Mouse (Mus musculus) olfactory bulb, adult 2 months (tissue): ENCODE measurements at regions not wholly inside any gene's neighbourhood (a gene's known extent, or its start where the extent isn't known, plus 50 kb on each side); places are given as distances from the start of the nearest gene placed in this dataset.

Source experiments
- H3K27ac ChIP-seq: fragments of 200-500 bp; 2 replicates; pipeline ENCODE4 v1.5.1; 2012; ENCODE audit warnings: low read depth, low read length; ENCODE audit not compliant: insufficient read depth
- H3K4me1 ChIP-seq: fragments of 200-500 bp; 2 replicates; pipeline ENCODE4 v1.6.1; 2012; ENCODE audit warnings: low read length; ENCODE audit not compliant: control insufficient read depth, insufficient read depth
- H3K4me3 ChIP-seq: fragments of 200-500 bp; 2 replicates; pipeline ENCODE4 v1.5.1; 2012; ENCODE audit warnings: mild to moderate bottlenecking, low read depth, low read length, moderate library complexity; ENCODE audit not compliant: insufficient read depth
- CTCF ChIP-seq: fragments of 200-500 bp; IDR thresholded peaks from 2 replicates; pipeline ENCODE4 v1.5.1; 2012; ENCODE audit warnings: low read depth, mild to moderate bottlenecking, low read length, moderate library complexity; ENCODE audit not compliant: insufficient read depth
- POLR2A ChIP-seq: fragments of 200-500 bp; IDR thresholded peaks from 2 replicates; pipeline ENCODE4 v1.6.1; 2012; ENCODE audit warnings: mild to moderate bottlenecking, low read depth, low read length, moderate library complexity; ENCODE audit not compliant: insufficient read depth
- WGBS: fragments of 180-500 bp; shearing (Covaris S2); methylation state at CpG from one replicate; pipeline ENCODE4 v1.1.7; 2018; 5-methylcytosine and 5-hydroxymethylcytosine counted together

DNA sequence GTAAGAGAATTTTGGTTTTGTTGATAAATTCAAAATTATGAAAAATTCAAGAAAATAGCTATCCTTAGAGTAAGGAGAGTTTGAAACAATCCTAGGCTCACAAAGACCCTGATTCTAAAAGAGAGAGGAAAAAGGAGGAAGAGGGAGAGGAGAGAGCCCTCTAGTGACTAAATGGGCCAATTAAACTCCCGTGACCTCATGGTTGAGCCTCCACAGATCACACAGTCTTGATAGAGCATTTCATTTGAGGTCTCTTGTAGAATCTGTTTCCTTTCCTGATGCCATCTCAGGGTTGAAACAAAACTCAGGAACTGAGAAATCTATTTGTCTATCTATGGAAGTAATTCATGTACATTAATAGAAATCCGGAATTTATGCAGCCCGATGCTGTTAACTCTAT, 258.8 kb downstream of the Foxa2 start:
- Histone ChIP-seq H3K27ac (no peak overlapping the region), H3K4me1 (no peaks in the 10 kb centered on the region), H3K4me3 (no peak overlapping the region)
- TF ChIP-seq CTCF (no peak), POLR2A (no peak)
- WGBS = 78% methylated on average over 3 of the region's 3 CpGs

DNA sequence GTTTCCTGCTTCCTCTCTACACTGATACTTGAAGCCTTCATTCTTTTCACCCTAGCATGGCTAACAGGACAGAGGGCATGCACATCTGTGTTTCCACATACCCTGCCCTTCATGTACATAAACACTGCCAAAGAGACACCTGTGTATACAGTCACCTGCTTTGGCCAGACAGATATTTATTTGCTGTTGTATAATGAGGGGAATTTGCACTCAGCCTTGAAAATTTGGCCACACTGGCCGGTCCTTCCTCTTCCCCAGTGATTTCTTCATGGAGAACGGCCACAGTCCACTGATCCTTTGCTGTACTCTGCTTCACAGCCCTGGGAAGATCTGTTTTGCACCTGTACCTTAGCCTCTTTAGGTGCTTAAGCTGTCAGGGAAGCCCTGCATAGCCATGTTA, 264.3 kb downstream of the Foxa2 start:
- TF ChIP-seq CTCF (no peak), POLR2A (no peak)
- Histone ChIP-seq H3K4me3 (no peak overlapping the region), H3K27ac (no peak overlapping the region), H3K4me1 (no peaks in the 10 kb centered on the region)
- WGBS = 90% methylated on average over 2 of the region's 2 CpGs

DNA sequence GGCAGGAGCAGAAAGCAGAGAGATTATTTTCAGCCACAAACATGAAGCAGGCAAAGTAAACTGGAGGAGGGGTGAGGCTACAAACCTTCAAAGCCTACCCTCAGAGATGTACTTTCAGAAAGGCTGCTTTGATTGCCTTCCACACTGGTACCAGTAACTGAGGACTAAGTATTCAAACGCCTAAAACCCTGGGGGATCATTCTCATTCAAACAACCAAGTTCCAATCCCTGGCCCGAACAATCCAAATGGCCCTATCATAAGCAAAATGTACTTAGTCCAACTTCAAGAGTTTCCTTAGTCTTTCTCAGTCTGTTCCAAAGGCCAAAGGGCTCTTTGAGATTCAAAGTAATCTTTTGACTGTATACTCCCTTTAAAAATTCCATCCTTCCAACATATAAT, 270.5 kb downstream of the Foxa2 start:
- no peak overlapping the region for H3K27ac ChIP-seq
- H3K4me1 ChIP-seq = no peaks in the 10 kb centered on the region
- no peak overlapping the region for H3K4me3 ChIP-seq
- WGBS = 31% methylated on average over 2 of the region's 2 CpGs
- TF ChIP-seq CTCF (no peak), POLR2A (no peak)

DNA sequence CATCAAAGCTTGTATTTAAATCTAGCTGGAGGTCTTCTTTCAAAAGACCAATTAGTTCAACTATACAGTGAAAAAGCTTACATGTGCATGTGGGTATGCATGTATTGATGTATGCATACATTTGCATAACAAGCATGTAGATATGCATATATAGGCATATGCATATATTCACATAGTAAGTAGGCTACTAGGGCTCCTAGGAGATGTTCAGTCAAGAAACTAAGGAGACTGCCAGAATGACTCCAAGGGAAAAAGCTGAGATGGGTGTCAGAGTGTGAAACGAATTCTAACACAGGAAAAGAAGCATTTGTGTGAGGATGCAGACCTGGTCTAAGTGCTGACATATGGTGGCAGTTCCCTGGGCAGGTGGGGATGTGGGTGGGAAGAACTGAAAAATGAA, 274.2 kb downstream of the Foxa2 start:
- Histone ChIP-seq H3K27ac (no peak overlapping the region), H3K4me3 (no peak overlapping the region), H3K4me1 (no peaks in the 10 kb centered on the region)
- 42% methylated on average over 1 of the region's 1 CpGs for WGBS
- TF ChIP-seq POLR2A (no peak), CTCF (no peak)

DNA sequence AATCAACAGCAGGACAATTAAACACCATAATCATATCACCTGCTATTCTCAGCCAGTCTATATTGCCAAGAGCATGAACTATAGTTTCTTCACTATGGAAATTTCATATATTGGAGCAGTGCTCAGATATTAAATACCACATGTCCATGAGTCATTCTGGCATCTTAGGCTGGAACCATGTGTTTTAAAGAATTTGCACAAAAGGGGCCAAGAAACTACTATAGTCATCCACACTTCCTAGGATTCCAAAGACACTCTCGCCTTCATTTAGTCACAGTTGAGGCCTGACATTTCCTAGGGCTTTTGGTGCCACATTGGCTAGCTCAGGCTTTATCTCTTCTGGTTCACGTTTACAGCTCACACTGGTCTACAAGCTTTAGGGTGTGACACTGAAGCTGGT, 293.7 kb downstream of the Foxa2 start:
- TF ChIP-seq CTCF (no peak), POLR2A (no peak)
- 77% methylated on average over 2 of the region's 2 CpGs for WGBS
- Histone ChIP-seq H3K4me1 (no peaks in the 10 kb centered on the region), H3K4me3 (no peak overlapping the region), H3K27ac (no peak overlapping the region)

DNA sequence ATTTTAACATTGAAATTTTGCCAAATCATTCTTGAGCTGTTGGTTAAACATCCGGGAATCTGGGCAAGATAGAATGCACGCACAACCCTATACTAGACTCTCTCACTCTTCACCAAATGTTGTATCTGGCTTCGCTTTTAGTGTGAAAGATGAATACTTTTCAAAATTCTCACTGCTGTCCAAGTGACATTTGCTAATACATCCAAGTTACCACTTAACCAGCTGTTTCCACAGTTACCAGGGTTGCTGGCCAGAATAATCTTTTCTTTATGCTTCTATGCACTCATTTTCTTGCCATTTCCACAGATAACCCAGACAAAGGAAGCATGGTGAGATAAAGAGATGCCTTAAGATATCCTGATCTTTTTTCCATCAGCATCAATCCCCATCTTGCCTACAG, 294.9 kb downstream of the Foxa2 start:
- H3K4me1 ChIP-seq = no peaks in the 10 kb centered on the region
- no peak overlapping the region for H3K27ac ChIP-seq
- WGBS = 66% methylated on average over 3 of the region's 3 CpGs
- no peak for TF ChIP-seq CTCF
- no peak for TF ChIP-seq POLR2A
- no peak overlapping the region for H3K4me3 ChIP-seq

DNA sequence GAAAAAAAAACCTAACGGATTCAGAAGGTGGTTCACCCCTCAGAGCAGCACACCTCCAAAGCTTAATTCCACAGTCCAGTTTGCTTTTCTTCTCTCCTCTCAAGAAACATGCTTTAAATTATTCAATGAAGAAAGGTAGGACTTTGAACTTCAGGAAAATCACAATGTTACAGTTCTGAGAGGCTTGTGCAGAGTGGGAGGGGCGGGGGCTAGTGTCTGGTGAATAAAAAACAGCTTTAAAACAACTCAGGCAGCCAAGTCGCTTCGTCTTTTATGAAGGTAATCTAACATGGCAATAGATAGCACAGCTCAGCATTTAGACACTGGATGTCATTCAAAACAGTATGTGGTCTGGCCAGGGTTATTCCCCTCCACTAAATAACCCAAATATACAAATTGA, 298.8 kb downstream of the Foxa2 start:
- Histone ChIP-seq H3K4me3 (no peak overlapping the region), H3K4me1 (no peaks in the 10 kb centered on the region), H3K27ac (no peak overlapping the region)
- TF ChIP-seq CTCF (no peak), POLR2A (no peak)
- 45% methylated on average over 4 of the region's 4 CpGs for WGBS

DNA sequence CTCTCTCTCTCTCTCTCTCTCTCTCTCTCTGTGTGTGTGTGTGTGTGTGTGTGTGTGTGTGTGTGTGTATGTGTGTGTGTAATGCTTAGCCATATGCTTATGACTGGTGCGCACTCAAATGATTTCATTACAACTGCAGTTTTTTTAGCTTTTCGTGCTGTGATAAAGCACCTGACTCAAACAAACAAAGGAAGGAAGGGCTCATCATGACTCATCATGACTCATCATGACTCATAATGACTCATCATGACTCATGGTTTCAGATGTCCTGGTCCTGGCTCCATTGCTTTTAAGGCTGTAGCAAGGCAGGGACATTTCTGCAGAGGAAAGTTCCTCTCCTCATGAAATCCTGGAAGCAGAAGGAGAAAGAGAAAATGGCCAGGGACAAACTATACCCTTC, 302.9 kb downstream of the Foxa2 start:
- Histone ChIP-seq H3K4me3 (no peak overlapping the region), H3K4me1 (no peaks in the 10 kb centered on the region), H3K27ac (no peak overlapping the region)
- no peak for TF ChIP-seq CTCF
- TF ChIP-seq POLR2A = no peak
- WGBS = 54% methylated on average over 2 of the region's 2 CpGs

DNA sequence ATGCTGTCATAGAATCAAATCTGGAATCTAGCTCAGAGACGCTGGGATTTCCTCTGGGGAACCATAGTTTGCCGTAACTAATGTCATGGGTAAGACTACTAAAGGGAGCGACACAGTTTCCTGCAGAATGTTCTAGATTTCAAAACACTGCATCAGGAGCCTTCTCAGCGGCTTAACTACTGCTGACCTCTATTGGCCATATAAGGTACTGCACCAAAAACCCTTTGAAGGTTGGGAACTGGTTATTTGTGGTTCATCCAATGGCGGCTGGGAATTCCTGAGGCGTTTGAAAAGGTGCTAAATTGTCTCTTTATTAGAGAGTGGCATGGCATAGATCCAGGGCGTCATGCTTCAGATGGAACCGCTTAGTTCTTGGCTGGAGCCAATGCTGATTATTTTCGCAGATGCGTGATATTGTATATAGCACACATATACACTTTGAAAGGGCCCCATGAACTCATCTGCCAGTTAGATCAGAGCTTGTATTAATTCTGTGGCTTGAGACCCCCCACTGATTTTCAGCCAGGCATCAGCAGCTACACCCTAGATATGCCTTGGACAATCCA, 308.4 kb downstream of the Foxa2 start:
- TF ChIP-seq CTCF (no peak), POLR2A (no peak)
- no peak overlapping the region for H3K27ac ChIP-seq
- no peaks in the 10 kb centered on the region for H3K4me1 ChIP-seq
- no peak overlapping the region for H3K4me3 ChIP-seq
- WGBS = 33% methylated on average over 10 of the region's 10 CpGs

DNA sequence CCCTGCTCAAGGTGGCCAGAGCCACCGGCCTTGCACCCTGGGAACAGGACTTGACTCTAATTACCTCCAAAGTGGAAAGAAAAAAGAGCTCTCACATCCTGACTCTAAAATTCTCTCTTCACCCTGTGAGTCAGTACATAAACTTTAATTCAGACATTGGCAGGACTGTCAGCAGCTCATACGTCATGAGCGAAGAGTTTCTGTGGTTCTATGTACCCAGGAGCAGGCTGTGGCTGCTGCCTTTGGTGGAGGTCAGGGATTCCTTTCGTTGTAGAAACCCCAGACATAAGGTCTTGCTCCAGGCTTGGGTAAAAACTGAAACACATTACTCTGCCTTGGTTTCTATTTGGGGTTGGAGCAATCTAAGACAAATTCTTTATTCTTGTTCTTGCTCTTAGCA, 319.4 kb downstream of the Foxa2 start:
- Histone ChIP-seq H3K4me3 (no peak overlapping the region), H3K27ac (no peak overlapping the region), H3K4me1 (no peaks in the 10 kb centered on the region)
- TF ChIP-seq CTCF = no peak
- TF ChIP-seq POLR2A = no peak
- WGBS = 86% methylated on average over 4 of the region's 4 CpGs
